Mouse (Mus musculus) spleen, postnatal 36 days (tissue): Measurements from ENCODE around the gene Zfp735.

Experiments used
- DNase-seq, 2 experiments: peaks; one replicate each; pipeline ENCODE4 v3.0.0; 2022; ENCODE audit warnings: low spot score in 2 of 2, mixed read lengths in 1 of 2

Gene Zfp735

DNA sequence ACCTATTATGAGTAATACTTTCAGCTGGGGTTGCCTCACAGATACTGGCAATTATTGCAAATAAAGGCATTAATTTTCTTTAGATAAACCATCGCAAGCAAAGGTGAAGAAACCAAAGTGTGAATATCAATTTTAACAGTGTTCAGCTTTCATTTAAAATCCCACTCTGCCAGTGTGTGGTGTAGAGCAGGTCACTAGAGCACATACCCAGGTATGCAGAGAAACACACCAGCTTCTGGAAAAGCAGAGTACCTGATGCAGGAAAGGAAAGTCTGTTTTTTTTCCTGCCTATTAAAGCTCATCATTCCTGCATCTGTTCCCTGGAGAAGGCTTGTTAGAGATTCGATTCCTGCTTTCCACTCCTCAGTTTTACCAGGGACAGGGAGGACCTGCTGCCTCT, at the start of gene Zfp735:
Zfp735 (plus strand) TSS at position 301 of the 400 bp plus-strand sequence.
- no peak for DNase-seq

DNA sequence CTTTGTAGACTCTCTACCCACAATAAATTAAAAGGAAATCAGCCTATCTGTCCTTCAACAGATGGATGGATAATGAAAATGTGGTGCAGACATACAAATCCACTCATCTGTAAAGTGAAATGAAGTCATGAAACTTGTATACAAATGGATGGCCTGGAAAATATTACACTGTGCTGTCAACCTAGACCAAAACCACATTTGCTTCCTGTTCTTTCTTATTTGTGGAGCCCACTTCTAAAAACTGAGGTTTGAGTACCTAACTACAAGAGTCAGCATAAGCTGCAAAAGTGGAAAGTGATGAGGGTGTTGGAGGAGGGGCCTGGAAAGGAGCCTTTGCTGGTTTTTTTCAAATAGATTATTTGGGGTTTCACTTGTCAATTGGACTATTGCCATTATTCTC, 70.5 kb downstream of the Zfp735 start:
- DNase-seq: no peak
